Mouse (Mus musculus) C2C12 (cell line): Measurements from ENCODE around the gene Tubb1.

Experiments
- CEBPB ChIP-seq: IDR thresholded peaks from one replicate; pipeline ENCODE4 v1.6.1; 2011; ENCODE audit warnings: low read depth, mild to moderate bottlenecking, control low read depth, moderate library complexity
- CTCF ChIP-seq: IDR thresholded peaks from one replicate; pipeline ENCODE4 v1.5.1; 2011; ENCODE audit not compliant: control insufficient read depth, insufficient read depth, insufficient read length
- MAX ChIP-seq: IDR thresholded peaks from one replicate; pipeline ENCODE4 v1.6.1; 2011; ENCODE audit warnings: mild to moderate bottlenecking, control low read depth
- MYOD1 ChIP-seq: IDR thresholded peaks from one replicate; pipeline ENCODE4 v1.6.1; 2011; ENCODE audit warnings: low read depth; ENCODE audit not compliant: control insufficient read depth, insufficient read length
- MYOG ChIP-seq: IDR thresholded peaks from one replicate; pipeline ENCODE4 v1.6.1; 2011; ENCODE audit not compliant: control insufficient read depth, insufficient read length; ENCODE audit errors: extremely low read depth
- USF1 ChIP-seq: IDR thresholded peaks from one replicate; pipeline ENCODE4 v1.6.1; 2011; ENCODE audit warnings: low read depth, mild to moderate bottlenecking, control low read depth, moderate library complexity

DNA sequence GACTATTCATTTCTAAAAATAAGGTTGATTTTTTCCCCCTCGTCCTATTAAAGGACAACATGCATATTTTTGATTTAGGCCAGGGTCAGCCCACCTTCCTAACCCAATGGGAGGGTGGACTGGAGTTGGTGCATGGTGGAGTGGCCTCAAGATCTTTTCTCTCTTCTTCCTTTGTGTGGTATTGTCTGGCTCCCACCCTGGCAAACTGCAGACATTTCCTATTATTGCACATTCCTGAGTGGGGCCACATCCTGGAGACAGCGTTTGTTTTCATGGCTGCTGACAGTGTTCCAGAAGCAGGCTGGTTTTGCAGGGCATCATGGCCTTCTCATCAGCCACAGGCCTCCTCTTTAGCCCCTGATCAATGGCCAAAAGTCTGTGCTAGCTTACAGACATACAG lies 7.4 kb upstream of the Tubb1 start:
- TF ChIP-seq CTCF (no peak), USF1 (no peak), CEBPB (no peak), MAX (no peak), MYOG (no peak), MYOD1 (no peak)
